Mouse (Mus musculus): ENCODE results near the gene Luzp1. TPM values are rescaled to one million over a fixed set of nuclear protein-coding genes. Genes with fewer than 3 reads are reported as not detected.

The Luzp1 gene
- polyA plus RNA-seq (2015; fragmentation: Nextera tagmentation; extraction: Ambion mirVana), result 22.4 and 28.8 TPM in 2 replicates

DNA sequence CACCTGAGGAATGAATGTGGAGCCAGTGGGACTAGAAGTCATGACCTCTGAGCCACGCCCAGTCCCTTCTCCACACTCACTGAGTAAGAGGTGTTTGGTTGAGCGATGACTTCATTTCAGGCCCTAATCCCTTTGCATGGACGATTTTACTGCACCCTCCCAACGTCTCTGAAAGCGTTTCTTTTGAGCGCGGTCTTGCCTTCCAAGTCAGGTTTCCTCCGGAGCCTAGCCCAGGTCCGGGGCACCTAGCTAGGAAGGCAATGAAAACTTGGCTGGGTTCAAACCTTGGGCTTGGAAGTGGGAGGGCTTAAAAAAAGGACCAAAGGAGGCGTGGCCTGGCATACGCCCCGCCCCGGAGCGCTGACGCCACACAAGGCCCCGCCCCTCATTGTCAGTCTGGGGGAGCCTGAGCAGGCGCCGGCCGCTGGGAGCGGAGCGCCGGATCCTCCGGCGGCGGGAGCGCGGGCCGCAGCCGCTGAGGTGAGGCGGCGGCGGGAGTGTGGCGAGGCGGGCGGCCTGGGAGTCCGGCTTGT lies at the start of gene Luzp1:
Gene Luzp1, plus strand, starts transcription at position 391 of the 533 bp plus-strand sequence.

DNA sequence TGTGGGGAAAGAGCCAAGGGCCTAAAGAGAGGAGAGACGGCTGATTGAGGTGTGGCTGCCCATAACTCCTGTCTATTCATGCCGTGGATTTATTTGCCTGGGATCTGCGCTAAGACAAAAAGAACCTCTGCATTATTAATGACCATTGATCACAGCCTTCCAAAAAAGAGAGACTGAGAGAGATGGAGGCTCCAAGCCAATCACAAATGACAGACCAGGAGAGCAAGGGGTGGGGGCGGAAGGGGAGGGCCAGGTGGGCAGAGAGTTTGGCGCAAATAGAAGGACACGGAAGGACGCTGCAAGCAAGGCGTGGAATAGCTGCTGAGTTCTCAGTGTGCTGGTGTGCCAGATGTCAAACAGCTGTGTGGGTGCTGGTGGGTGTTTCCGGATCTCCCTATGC lies 46.3 kb upstream of the Luzp1 start, which contains the start of gene Htr1d:
Gene Htr1d, plus strand, starts transcription at position 301 of the 400 bp plus-strand sequence.

DNA sequence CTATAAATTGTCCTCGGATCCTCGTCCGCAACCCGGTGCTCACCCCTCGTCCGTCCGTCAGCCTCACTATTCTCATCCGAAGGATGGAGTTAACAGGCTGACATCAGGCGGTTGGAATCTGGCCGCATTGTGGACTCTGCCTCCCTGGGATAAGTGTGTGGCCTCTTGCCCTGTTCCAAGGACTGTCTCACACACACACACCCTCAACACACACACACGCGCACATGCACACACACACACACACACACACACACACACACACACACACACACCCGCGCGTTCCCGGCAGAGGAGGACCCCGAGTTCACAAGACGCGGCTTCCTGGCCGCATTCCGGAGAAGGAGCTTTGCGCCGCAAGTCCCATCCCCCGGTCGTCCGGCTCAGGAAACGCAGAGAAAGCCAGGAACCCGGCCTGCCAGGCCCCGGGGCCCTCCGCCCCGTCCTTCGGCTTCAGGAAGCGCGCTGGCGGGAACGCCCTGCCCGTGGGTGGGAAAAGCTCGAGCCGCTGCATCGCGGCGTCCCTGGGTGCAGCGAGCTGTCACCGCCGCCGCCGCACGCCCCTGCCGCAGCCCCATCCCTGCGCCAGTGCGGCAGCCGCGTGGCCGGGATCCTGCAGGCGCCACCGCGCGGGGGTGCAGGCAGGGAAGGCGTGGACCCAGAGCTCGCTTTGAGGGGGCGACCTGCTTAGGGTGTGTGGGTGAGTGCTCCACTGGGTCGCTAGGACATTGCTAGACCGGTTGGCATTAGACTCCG lies 7.3 kb upstream of the Luzp1 start, which contains the start of gene 6030445D17Rik:
Gene 6030445D17Rik, plus strand, starts transcription at position 165 of the 753 bp plus-strand sequence.

DNA sequence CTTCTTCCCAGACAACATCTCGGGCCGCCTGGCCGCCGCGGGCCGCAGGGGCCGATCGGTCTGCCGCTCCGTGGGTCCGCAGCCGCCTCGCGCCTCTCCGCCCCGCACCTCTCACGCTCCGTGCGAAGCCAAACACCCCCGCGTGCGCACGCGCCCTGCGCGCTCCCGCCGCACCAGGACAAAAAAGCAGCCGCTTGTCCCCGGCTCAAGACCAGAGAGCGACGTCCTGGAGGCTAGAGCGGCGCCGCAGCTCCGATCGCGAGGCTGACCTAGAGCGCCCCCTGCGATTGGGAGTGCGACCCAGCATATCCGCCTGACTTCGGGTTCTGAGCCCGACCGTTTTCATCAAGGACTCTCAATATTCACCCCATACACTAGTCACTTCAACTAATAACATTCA lies 133.0 kb downstream of the Luzp1 start, which contains the start of gene Kdm1a:
Gene Kdm1a, minus strand, starts transcription at position 156 of the 400 bp plus-strand sequence.

Other genes starting within 250 kb of the Luzp1 start
- 3.3 and 3.7 TPM in 2 replicates for gene Tcea3, start 222.0 kb upstream of the Luzp1 start, polyA plus RNA-seq (2015; fragmentation: Nextera tagmentation; extraction: Ambion mirVana)
- gene Zfp46, start 185.1 kb upstream of the Luzp1 start, polyA plus RNA-seq (2015; fragmentation: Nextera tagmentation; extraction: Ambion mirVana), result 5.1 and 6.6 TPM in 2 replicates
- 74.2 and 83.2 TPM in 2 replicates for gene Hnrnpr, start 158.8 kb upstream of the Luzp1 start, polyA plus RNA-seq (2015; fragmentation: Nextera tagmentation; extraction: Ambion mirVana)
- gene Htr1d, start 46.2 kb upstream of the Luzp1 start, polyA plus RNA-seq (2015; fragmentation: Nextera tagmentation; extraction: Ambion mirVana), result not detected in 2 replicates
- gene 6030445D17Rik, start 7.5 kb upstream of the Luzp1 start, polyA plus RNA-seq (2015; fragmentation: Nextera tagmentation; extraction: Ambion mirVana), result 0.19 and 0.24 TPM in 2 replicates
- 16.9 and 18.2 TPM in 2 replicates for gene Kdm1a, start 133.0 kb downstream of the Luzp1 start, polyA plus RNA-seq (2015; fragmentation: Nextera tagmentation; extraction: Ambion mirVana)
- not detected in 2 replicates for gene Tex46, start 140.7 kb downstream of the Luzp1 start, polyA plus RNA-seq (2015; fragmentation: Nextera tagmentation; extraction: Ambion mirVana)
- gene Lactbl1, start 152.9 kb downstream of the Luzp1 start, polyA plus RNA-seq (2015; fragmentation: Nextera tagmentation; extraction: Ambion mirVana), result not detected in 2 replicates